Mouse (Mus musculus) myocyte (in vitro differentiated cells): Measurements from ENCODE around the gene Dnajb13. TPM values are rescaled to one million over a fixed set of nuclear protein-coding genes. Genes with fewer than 3 reads are reported as not detected.

Experiments
- H3K27me3 ChIP-seq: one replicate; pipeline ENCODE4 v1.6.1; 2011; ENCODE audit not compliant: control insufficient read depth, insufficient read depth, insufficient read length
- H3K36me3 ChIP-seq: one replicate; pipeline ENCODE4 v1.6.1; 2011; ENCODE audit not compliant: control insufficient read depth, insufficient read depth
- H3K4me2 ChIP-seq: one replicate; pipeline ENCODE4 v1.6.1; 2011; ENCODE audit warnings: low read depth, control low read depth
- H3K4me3 ChIP-seq: one replicate; pipeline ENCODE4 v1.5.1; 2011; ENCODE audit warnings: mild to moderate bottlenecking, control low read depth, moderate library complexity
- H3K79me2 ChIP-seq: one replicate; pipeline ENCODE4 v1.6.1; 2011; ENCODE audit not compliant: control insufficient read depth, insufficient read depth
- H3ac ChIP-seq: one replicate; pipeline ENCODE4 v1.6.1; 2011; ENCODE audit not compliant: control insufficient read depth, insufficient read length
- CEBPB ChIP-seq: IDR thresholded peaks from 2 replicates; pipeline ENCODE4 v1.6.1; 2011; ENCODE audit warnings: mild to moderate bottlenecking, moderate library complexity; ENCODE audit not compliant: poor library complexity, insufficient read depth, severe bottlenecking
- E2F4 ChIP-seq: IDR thresholded peaks from one replicate; pipeline ENCODE4 v1.6.1; 2011; ENCODE audit warnings: mild to moderate bottlenecking, control low read depth, moderate library complexity; ENCODE audit not compliant: insufficient read depth
- MAX ChIP-seq: IDR thresholded peaks from one replicate; pipeline ENCODE4 v1.6.1; 2011; ENCODE audit warnings: low read depth, mild to moderate bottlenecking, control low read depth
- MYOD1 ChIP-seq, 3 experiments: IDR thresholded peaks; one replicate each; pipeline ENCODE4 v1.6.1; 2011; ENCODE audit warnings: control low read depth in 2 of 3, low read depth in 2 of 3, mild to moderate bottlenecking in 2 of 3, moderate library complexity in 1 of 3; ENCODE audit not compliant: insufficient read length in 2 of 3, control insufficient read depth in 1 of 3
- MYOG ChIP-seq, 3 experiments: IDR thresholded peaks; one replicate each; pipeline ENCODE4 v1.6.1; 2011; ENCODE audit warnings: control low read depth in 2 of 3, low read depth in 2 of 3, mild to moderate bottlenecking in 2 of 3; ENCODE audit not compliant: insufficient read length in 2 of 3, control insufficient read depth in 1 of 3, insufficient read depth in 1 of 3
- POLR2A ChIP-seq: IDR thresholded peaks from one replicate; pipeline ENCODE4 v1.6.1; 2011; ENCODE audit warnings: low read depth, mild to moderate bottlenecking, control low read depth, moderate library complexity; ENCODE audit not compliant: insufficient read length
- POLR2AphosphoS2 ChIP-seq: IDR thresholded peaks from one replicate; pipeline ENCODE4 v1.6.1; 2011; ENCODE audit warnings: low read depth, control low read depth; ENCODE audit not compliant: insufficient read length
- REST ChIP-seq: IDR thresholded peaks from one replicate; pipeline ENCODE4 v1.6.1; 2011; ENCODE audit warnings: mild to moderate bottlenecking, control low read depth, moderate library complexity; ENCODE audit not compliant: insufficient read depth, insufficient read length
- SRF ChIP-seq: IDR thresholded peaks from one replicate; pipeline ENCODE4 v1.6.1; 2011; ENCODE audit warnings: low read depth; ENCODE audit not compliant: control insufficient read depth, insufficient read length
- TCF12 ChIP-seq: IDR thresholded peaks from one replicate; pipeline ENCODE4 v1.6.1; 2011; ENCODE audit warnings: mild to moderate bottlenecking, control low read depth; ENCODE audit not compliant: poor library complexity, insufficient read depth, severe bottlenecking
- TCF3 ChIP-seq: IDR thresholded peaks from one replicate; pipeline ENCODE4 v1.6.1; 2011; ENCODE audit warnings: low read depth, control low read depth; ENCODE audit not compliant: insufficient read length
- USF1 ChIP-seq: IDR thresholded peaks from one replicate; pipeline ENCODE4 v1.6.1; 2011; ENCODE audit warnings: low read depth, mild to moderate bottlenecking, control low read depth, moderate library complexity
- polyA plus RNA-seq: library from polyadenylated mRNA; unstranded; fragments of >200 nt; fragmentation: generic; extraction: Trizol; gene quantifications from one replicate; pipeline ENCODE4 v1.2.1, GENCODE M21; 2012; ENCODE audit warnings: missing spikeins

The Dnajb13 gene
- polyA plus RNA-seq, 1 experiment: 0.46 TPM

DNA sequence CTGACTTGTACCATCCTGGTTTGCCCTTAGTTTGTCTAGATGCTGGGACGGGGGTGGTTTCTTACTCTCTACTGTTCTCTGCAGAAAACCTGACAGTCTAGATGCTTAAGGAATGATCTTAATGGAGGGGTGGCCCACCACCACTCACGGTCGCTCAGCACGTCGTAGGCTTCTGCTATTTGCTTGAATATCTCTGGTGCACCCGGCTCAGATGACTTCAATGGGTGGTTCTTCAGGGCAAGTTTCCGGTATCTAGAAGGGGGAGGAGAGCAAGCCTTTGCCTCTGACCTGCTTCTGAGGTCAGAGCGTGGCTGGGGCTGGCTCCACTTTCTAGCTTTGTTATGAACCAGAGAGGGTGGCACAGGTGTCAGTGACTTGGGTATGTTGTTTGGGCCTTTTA lies 3.2 kb downstream of the Dnajb13 start:
- H3K4me2 ChIP-seq: no peak overlapping the region
- no peaks in the 10 kb centered on the region for H3K27me3 ChIP-seq
- no peak for TF ChIP-seq MYOG (IDR thresholded peaks at IDR 0.05; ENCODE audit: control insufficient read depth in 1 of 3, insufficient read depth in 1 of 3, insufficient read length in 2 of 3, low read depth in 2 of 3)
- TF ChIP-seq MYOD1 (IDR thresholded peaks at IDR 0.05; ENCODE audit: control insufficient read depth in 1 of 3, insufficient read length in 2 of 3, low read depth in 2 of 3): no peak
- no peak for TF ChIP-seq REST
- TF ChIP-seq MAX: no peak
- no peaks in the 10 kb centered on the region for H3K36me3 ChIP-seq
- H3K79me2 ChIP-seq: no peaks in the 10 kb centered on the region
- no peak overlapping the region for H3K4me3 ChIP-seq
- no peak overlapping the region for H3ac ChIP-seq

DNA sequence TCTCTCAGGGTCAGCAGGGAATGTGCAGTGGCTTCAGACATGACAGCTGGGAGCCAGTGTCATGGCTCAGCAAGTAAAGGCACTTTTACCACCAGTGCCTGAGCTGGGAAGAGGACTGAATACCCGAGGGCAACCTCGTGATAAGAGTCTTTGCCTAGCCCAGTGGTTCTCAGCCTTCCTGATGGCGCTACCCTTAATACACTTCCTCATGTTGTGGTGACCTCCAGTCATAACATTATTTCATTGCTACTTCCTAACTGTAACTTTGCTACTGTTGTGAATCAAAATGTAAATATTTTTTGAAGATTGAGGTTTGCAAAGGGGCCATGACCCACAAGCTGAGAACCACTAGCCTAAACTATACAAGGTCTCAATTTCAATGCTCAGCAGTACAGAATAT lies 6.1 kb downstream of the Dnajb13 start:
- H3K4me2 ChIP-seq: no peak overlapping the region
- H3K4me3 ChIP-seq: no peak overlapping the region
- TF ChIP-seq MYOG (IDR thresholded peaks at IDR 0.05; ENCODE audit: control insufficient read depth in 1 of 3, insufficient read depth in 1 of 3, insufficient read length in 2 of 3, low read depth in 2 of 3) (no peak), SRF (no peak), USF1 (no peak), CEBPB (no peak), TCF12 (no peak), TCF3 (no peak), MAX (no peak), E2F4 (no peak), REST (no peak), MYOD1 (IDR thresholded peaks at IDR 0.05; ENCODE audit: control insufficient read depth in 1 of 3, insufficient read length in 2 of 3, low read depth in 2 of 3) (no peak), POLR2AphosphoS2 (no peak), POLR2A (no peak)
- H3K27me3 ChIP-seq: no peaks in the 10 kb centered on the region
- no peaks in the 10 kb centered on the region for H3K79me2 ChIP-seq
- no peaks in the 10 kb centered on the region for H3K36me3 ChIP-seq
- H3ac ChIP-seq: no peak overlapping the region

- TF ChIP-seq TCF12 (no peak), POLR2AphosphoS2 (no peak), REST (no peak), TCF3 (no peak), POLR2A (no peak), MYOD1 (IDR thresholded peaks at IDR 0.05; ENCODE audit: control insufficient read depth in 1 of 3, insufficient read length in 2 of 3, low read depth in 2 of 3) (no peak), CEBPB (no peak), E2F4 (no peak), MYOG (IDR thresholded peaks at IDR 0.05; ENCODE audit: control insufficient read depth in 1 of 3, insufficient read depth in 1 of 3, insufficient read length in 2 of 3, low read depth in 2 of 3) (no peak), USF1 (no peak)
- no peak overlapping the region for H3K4me2 ChIP-seq
- no peak overlapping the region for H3K4me3 ChIP-seq
- no peak overlapping the region for H3ac ChIP-seq
- H3K27me3 ChIP-seq: no peaks in the 10 kb centered on the region
- H3K79me2 ChIP-seq: no peaks in the 10 kb centered on the region
- H3K36me3 ChIP-seq: no peaks in the 10 kb centered on the region
These were observed 8.3 kb downstream of the Dnajb13 start for GRCm38 (mm10) chr7:100506494-100506893.

GRCm38 (mm10) chr7:100504740-100505487 lies 9.8 kb downstream of the Dnajb13 start:
- no peaks in the 10 kb centered on the region for H3K79me2 ChIP-seq
- H3K36me3 ChIP-seq: no peaks in the 10 kb centered on the region
- no peak overlapping the region for H3ac ChIP-seq
- TF ChIP-seq USF1: no peak
- no peak for TF ChIP-seq E2F4
- no peak for TF ChIP-seq POLR2AphosphoS2
- no peak for TF ChIP-seq MAX
- TF ChIP-seq SRF: no peak
- TF ChIP-seq TCF12: no peak
- no peak for TF ChIP-seq REST
- TF ChIP-seq TCF3: no peak
- no peak for TF ChIP-seq CEBPB
- no peak for TF ChIP-seq POLR2A
- no peak overlapping the region for H3K4me3 ChIP-seq
- no peaks in the 10 kb centered on the region for H3K27me3 ChIP-seq
- no peak overlapping the region for H3K4me2 ChIP-seq

GRCm38 (mm10) chr7:100503076-100503475 lies 11.7 kb downstream of the Dnajb13 start:
- TF ChIP-seq POLR2AphosphoS2 (peak; percentile 45), CEBPB (no peak)
- H3K27me3 ChIP-seq: no peaks in the 10 kb centered on the region
- no peaks in the 10 kb centered on the region for H3K79me2 ChIP-seq

More at GRCm38 (mm10) chr7:100503076-100503475, 11.7 kb downstream of the Dnajb13 start:
- H3K4me2 ChIP-seq: no peak overlapping the region
- H3K36me3 ChIP-seq: no peaks in the 10 kb centered on the region
- no peak overlapping the region for H3ac ChIP-seq
- no peak overlapping the region for H3K4me3 ChIP-seq
